Mouse (Mus musculus) left cerebral cortex, postnatal 4 days (tissue): ENCODE measurements at regions not wholly inside any gene's neighbourhood (a gene's known extent, or its start where the extent isn't known, plus 50 kb on each side); places are given as distances from the start of the nearest gene placed in this dataset.
"Not testable (repeated sequence)": the region's sequence is repeated elsewhere in the genome, so short reads cannot be mapped to it uniquely, and the experiment has no call there.

Source experiments
- DNase-seq: peaks from one replicate; pipeline ENCODE4 v3.0.0-alpha.2; 2022
- intact Hi-C: fragments of 180-260 bp; cut with DNase I; formaldehyde crosslinking; loops from one replicate; pipeline ENCODE4 v1.15.1; 2025

DNA sequence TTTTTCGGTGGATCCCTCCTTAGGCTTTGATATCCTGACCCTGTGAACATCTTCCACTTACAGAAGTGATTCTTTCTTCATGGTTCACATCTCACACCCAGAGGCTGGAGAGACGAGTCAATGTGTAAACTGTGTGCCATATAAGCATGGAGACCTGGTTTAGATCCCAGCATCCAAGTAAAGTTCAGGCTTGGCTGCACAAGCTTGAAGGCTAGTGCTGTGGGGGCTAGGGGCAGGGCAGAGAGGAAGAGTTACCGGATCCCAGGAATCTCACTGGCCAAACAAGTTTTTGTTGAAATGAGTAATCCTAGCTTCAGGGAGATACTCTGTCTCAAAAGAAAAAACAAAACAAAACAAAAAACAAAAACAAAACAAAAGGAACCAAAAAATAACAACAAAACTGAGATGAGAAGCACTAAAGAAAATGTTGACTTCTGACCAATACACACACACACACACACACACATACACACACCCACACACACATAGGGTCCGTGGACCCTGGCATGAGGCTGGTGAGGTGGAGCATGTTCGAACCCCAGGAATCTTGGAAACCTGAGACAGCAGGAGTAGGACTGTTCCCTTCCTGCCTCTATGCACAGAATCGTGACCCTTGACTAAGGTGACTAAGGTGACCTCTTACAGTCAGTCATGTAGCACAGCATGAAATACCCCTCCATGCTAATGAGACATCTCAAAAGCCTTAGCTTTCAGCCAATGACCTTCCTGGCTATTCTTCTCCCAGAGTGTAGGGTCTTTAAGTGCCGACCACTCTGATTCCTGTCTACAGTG is 55.2 kb downstream of the Gm12728 start:
- DNase-seq, result no peak
- intact Hi-C loops, result no loop called here

DNA sequence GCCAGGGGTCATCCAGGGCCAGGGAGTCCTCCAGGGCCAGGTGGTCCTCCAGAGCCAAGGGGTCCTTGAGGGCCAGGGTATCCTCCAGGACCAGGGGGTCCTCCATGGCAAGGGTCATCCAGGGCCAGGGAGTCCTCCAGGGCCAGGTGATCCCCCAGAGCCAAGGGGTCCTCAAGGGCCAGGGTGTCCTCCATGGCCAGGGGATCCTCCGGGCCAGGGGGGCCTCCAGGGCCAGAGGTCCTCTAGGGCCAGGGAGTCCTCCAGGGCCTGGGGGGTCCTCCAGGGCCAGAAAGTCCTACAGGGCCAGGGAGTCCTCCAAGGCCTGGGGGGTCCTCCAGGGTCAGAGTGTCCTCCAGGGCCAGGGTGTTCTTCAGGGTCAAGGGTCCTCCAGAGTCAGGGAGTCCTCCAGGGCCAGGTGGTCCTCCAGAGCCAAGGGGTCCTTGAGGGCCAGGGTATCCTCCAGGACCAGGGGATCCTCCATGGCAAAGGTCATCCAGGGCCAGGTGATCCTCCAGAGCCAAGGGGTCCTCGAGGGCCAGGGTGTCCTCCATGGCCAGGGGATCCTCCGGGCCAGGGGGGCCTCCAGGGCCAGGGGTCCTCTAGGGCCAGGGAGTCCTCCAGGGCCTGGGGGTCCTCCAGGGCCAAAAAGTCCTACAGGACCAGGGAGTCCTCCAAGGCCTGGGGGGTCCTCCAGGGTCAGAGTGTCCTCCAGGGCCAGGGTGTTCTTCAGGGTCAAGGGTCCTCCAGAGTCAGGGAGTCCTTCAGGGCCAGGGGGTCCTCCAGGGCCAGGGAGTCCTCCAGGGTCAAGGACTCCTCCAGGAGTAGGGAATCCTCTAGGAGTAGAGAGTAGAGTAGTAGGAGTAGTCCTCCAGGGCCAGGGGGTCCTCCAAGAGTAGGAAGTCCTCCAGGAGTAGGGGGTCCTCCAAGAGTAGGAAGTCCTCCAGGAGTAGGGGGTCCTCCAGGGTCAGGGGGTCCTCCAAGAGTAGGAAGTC is 56.6 kb downstream of the Gm12728 start:
- DNase-seq, intact Hi-C loops: not testable (repeated sequence)

DNA sequence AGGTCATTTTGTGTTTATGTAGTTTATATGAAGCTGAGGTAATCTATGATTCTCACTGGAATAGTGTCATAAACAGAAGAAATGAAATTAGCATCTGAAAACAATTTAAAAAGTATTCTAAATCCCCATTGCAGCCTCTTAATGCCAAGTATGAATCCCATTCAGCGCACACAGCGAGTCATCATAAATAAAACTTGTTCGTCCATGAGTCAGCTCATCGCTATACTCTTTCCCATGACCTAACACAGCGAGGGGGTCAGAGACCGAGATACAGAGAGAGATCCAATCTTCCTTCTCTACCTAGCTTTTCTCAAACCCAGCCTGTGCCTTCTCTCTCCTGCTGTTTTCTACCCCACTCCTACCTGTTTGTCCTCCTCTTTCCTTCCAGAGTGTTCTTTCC is 63.4 kb downstream of the Gm12728 start:
- intact Hi-C loops, result no loop called here
- no peak for DNase-seq

DNA sequence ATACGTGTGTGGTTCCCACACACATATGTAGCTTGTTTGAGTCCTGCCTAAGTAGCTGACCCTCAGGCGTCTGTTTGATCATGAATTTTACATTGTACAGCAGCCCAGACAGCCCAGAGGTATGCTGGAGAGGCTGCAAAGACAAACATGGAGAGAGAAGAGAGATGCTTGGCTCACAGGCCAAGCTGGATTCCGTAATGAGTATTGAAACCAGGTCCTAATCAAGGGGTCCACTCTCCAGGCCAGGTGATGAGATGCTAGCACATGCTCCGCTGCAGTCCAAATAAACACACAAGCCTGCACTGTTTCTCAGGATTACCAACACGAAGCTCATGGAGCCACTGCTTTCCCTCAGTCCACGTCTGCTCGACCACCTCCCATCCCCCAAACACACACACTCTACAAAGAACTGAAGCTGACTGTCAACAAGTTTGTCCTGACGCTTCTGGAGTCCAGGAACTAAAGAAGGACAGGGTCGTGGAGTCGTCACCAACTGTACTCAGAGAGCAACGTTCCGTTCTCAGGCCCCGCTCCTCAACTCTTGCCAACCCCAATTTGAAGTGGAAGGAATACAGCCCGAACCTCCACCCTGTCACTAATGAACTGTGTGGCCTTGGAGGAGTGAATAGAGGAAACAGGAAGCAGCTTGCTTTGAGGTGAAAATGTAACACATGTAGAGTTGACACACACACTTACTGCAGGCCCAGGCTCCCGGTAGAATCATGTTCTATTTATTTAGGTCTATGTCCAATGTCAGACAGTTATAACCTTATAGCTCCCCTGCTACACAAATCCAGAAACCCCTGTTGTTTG is 69.6 kb downstream of the Gm12728 start:
- no peak for DNase-seq
- intact Hi-C loops, result no loop called here

DNA sequence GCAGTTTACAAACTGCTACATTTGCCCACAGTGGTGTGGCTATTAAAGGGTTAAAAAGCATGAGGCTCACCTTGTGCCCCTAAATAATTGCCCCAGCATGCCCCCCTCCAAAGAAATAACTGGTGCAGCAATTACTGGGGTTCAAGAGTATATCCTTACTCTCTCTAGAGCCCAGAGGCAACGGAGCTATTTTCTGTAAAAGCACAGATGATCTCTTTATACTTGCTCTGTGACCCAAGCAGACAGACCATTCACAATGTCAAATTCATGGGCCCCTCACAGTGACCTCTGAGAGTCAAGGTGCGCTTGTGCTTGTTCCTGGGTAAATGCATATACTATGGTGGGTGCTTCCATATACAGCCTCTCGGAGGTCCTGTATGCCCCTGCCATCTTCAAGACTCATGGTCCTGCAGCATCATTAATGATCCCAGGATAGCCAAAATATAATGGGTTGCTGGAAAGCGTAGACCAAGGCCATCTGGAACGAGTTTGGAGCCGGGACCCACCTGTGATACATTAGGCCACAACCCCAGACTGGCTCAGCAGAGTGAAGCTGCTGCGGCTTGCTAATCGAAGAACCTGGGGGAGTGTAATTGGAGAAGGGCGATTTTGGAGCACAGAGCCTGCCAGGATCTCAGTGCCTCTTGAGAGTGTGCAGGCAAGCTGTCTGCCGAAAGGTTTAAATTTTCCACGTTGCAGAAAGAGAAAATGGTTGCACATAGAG is 71.4 kb downstream of the Gm12728 start:
- DNase-seq, result no peak
- intact Hi-C loops, result no loop called here

DNA sequence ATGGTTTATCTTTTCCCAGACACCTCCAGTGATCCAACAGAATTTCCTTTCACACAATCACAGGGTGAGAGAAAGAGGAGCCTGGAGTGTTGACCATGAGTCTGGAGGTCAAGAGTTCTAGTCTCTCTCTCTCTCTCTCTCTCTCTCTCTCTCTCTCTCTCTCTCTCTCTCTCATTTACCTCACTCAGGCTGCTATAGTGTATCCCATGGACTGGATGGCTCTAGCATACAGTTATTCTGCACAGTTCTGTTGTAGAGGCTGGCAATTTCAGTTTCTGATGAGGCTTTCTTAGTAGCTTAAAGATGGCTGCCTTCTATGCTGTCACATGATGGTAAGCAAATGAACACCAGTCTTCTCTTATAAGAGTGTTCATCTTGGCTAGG is 72.0 kb downstream of the Gm12728 start:
- no peak for DNase-seq
- intact Hi-C loops, result no loop called here

DNA sequence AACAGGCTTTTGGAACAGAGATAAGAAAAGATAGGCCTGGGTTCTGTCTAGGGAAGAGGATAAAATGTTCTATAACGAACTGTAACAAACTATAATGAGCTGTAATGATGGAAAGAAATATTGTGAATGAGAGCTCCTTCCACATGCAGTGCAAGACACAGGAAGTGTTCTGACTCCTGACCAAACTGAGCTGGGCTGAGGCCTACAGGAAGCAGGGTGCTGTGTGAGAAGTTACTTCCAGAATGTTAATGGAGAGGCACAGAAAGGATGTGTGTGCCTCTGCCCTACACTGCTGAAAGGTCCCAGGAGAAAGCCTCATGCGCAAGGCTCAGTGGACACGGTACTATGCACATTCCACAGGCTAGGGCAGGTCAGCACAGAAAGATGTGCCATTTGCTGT is 80.8 kb downstream of the Gm12728 start:
- DNase-seq, result no peak
- intact Hi-C loops, result no loop called here

DNA sequence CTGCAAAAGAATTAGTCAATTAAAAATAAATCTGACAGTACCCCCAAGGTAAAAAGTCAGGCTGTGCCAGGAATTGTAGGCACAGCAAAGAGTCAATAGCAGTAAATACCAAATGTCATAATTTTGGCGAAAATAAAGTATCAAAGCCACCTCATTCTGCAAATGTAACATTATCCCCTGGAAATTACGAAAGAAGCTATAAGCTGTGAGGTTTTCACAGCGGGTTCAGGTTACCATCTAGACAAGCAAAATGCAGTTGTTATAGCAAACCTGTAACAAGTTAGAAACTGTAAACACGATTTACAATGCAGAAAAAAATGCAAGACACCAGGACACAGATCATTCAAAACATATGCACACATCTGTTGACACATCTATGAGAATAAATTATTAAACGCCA is 87.6 kb downstream of the Gm12728 start:
- no peak for DNase-seq
- intact Hi-C loops, result no loop called here

DNA sequence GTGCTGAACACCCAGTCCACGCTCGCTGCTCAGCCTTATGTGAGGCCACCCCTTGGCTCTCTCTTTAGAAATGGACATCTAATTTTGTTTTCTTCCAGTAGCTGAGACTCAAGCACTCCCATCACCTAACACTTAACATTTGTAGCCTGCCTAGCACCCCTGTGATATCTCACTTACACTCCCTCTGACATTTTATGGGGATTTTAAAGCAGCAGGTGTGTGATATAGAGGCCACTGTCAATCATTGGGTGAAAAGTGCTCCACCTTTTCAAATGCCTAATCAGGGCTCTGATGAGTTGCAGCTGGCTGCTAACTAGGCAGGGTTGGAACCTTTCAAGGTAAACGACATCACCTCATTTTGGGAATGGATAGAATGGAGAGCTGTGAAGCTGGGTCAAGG is 90.2 kb downstream of the Gm12728 start:
- DNase-seq, result no peak
- intact Hi-C loops, result no loop called here

DNA sequence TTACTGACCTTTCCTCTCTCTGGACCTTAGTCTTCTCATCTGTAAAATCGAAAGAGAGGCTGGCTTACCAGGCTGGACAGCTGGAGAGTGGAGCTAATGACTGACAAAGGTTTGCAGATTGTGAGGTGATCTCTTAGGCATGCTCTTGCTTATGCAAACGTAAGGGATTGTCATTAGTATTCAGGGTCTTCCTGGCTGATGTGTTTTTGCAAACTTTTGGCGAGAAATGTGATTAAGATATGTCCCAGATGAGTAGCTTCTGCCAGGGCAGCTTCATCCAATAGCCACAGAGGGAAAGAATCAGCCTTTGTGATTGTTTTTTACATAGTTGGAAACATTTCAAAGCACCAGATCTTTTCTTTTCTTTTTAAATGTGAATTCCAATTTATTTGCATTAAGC is 95.1 kb downstream of the Gm12728 start:
- intact Hi-C loops, result no loop called here
- no peak for DNase-seq

DNA sequence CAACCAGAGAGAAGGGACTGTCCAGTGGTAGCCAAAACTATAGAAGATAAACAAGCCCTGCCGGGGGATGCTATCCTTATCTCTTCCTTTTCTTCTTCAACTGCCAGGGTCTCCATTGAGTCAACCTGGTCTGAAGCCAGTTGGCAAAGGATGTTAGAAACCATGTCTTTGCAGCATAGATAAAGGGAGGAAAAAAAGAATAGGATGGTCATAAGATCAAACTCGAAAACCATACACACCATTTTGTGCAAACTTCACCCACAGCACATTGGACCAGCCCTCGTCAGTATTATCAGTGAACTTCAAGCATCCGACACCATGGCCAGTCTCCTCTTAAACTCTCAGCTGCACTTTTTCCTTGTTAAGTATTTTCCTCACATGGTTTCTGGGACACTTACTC is 101.8 kb downstream of the Gm12728 start:
- no peak for DNase-seq
- intact Hi-C loops, result no loop called here

DNA sequence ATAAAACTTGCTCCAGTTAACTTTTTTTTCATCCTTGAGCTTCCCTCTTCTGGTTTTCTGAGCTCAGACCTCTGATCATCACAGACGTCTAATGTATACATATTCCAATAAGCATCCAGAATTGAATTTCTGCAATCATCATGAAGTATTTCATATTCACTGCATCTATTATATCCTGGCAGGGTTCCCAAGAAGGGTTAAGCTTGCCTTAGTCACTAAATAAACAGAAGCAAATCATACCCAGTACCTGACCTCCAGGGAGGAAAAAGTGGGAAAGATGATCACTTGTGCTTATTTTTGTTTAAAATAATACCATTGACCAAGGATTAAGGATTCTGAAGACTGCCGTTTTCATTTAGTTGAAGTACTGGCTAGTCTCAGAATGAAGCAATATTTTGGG is 102.4 kb downstream of the Gm12728 start:
- no peak for DNase-seq
- intact Hi-C loops, result no loop called here

DNA sequence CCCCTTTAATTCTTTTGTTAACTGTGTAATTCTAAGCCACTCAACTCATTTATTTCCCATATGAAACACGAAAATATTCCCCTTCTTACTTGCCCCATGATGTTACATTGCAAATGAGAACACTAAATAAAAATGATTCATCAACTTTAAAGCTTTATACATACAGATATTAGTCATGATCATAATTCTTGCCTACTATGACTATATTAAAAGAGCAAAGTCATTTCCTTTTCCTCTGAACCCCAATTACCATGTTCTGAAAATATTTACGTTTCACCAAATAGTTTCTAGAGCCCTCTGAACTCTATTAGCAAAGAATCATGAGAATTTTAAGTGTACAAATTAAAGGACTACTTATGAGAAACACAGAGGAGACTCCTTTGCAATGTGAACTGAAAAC is 105.4 kb downstream of the Gm12728 start:
- intact Hi-C loops, result no loop called here

DNA sequence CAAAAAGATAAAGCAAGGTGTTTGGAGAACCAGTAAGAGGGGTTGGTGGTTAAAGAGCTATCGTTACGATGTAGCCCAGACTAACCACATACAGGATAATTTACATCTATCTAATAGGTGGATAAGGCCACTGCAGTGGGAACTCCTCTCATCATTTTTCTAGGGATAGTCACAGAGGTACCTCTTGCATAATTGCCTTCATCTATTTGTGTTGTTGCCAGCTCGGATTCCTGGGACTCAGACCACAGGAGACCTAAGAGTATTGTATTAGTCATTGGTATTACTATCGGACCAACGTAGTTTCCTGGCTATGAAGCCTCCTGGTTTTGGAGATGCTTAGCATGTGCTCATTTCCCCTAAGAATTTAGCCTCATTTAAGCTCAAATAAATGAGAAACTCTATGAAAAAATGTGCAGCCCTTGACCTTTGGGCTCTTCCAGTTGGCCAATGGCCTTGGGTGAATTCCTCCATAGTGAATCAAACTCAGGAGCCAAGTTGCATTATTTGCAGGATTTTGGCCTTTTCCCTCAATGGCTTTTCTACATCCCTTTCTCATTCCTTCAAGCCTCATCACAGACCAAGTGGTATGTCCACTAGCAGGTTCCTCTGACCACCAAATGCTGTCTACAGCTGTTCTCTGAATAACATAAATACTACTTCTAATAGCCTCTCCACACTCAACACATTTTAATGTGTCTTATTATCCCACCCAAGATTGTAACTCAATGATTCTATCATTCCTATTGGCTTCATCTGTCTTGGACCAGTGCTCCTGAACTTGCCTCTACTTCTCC is 108.6 kb downstream of the Gm12728 start:
- intact Hi-C loops, result no loop called here
- no peak for DNase-seq

More for the DNA sequence above, 105.4 kb downstream of the Gm12728 start:
- no peak for DNase-seq

DNA sequence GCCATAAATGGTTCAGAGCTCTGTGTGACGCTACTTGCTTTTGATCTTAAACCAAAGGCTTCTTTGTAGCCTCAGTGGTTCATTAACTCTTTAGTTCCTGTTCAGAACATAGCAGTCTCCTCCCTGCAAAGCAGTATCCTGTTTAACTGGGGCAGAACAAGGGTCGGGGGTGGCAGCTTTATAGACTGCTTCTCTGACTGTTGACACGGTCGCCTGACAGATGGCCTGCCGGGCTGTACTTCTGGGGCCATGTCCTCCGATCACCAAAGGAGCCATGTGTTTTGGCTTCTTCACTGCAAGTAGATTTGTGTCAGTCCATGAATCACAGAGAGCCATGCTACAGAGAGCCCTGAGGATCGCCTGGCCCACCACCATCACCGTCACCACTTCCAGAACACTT is 115.2 kb downstream of the Gm12728 start:
- intact Hi-C loops, result no loop called here

DNA sequence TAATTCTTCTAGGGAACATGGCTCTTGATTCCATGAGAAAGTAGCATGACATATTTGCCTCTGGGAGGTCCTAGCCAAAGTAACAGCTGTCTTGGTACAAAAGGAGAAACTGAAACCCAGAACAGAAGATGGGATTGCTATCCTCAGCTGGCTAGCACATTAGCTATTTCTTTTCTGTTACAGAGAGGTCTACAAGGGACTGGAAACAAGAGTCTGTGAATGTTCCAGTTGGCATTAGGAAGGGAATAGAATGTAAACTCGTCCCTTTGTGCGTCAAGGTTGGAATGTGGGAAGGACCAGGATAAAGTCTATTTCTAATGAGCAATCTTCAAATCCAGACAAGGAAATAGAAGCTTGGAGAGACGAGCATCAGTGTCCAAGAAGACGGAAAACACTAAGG is 116.7 kb downstream of the Gm12728 start:
- no peak for DNase-seq
- intact Hi-C loops, result no loop called here

More for the DNA sequence above, 115.2 kb downstream of the Gm12728 start:
- DNase-seq, result no peak

DNA sequence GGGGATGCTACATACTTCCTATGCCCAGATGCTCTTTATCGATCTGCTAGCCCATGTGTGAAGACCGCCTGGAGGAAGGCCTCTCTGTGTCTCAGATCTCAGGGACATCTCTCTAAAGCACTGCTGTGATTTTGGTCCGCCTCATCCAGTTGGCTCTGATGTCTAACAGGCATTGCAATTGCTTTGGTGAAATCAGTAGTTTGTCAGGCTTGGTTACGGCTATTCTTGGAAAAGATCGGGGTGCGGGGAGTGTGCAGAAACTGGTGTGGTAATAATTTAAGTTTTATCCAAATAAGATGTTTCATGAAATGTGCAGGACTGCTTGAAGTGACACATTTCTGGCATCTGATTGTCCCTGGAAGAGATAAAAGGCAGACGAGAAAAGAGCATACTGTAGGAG is 117.9 kb downstream of the Gm12728 start:
- no peak for DNase-seq
- intact Hi-C loops, result no loop called here

DNA sequence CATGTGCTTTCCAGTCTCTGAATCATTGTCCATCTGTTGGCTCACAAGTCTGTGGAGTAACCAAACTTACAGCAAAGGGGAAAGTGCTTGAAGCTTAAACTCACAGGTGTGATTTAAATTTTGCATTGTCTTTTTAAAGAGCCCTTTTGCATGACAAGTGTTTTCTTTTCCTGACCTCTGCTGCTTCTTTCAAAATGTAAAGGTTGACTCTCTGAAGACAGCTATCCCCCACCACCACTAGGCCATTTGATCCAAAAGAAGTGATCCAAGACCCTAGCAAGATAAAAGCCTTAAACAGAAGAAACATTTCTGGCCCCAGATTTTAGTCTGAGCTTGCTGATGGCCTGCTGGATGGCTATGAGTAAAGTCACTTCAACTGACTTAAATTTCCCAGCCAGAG is 118.6 kb downstream of the Gm12728 start:
- intact Hi-C loops, result no loop called here
- no peak for DNase-seq

DNA sequence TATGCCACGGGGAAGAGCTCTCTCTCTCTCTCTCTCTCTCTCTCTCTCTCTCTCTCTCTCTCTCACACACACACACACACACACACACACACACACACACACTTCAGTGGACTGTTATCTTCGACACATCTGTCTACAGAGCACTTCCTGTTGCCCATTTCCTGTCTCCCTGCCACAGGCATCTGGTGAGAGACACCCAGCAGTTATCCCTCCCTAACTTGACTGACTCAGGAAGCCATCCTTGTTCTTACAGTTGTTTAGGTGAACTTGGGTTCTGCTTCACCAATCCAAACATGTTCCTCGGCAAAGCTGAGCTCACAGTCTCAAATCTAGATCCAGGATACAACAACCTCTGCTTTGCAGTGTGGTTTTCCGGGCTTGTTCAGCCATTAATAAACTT is 119.6 kb downstream of the Gm12728 start:
- intact Hi-C loops, result no loop called here
- DNase-seq, result no peak

DNA sequence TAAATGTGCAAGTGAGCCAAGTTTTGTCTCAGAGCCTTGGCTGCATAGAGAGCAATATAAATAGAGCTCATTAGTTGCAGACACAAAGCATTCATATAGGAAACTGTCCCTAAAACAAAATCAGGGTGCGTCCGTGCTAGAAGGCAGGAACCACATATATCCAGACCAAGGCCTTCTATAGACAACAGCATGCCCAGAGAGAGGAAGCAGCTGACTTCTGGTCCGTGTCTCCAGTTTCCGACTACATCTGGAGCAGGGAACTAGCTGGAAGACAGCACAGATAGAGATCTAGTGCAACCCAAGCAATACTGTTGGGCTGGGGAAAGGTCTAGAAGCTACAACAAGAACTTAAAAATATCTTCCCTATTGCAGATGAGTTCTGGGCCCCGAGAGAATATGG is 121.0 kb downstream of the Gm12728 start:
- DNase-seq, result no peak
- intact Hi-C loops, result no loop called here
